Mouse (Mus musculus) lung, postnatal 25 days (tissue): ENCODE data around the gene Sh3yl1.

ENCODE experiments used
- DNase-seq: peaks from one replicate; pipeline ENCODE4 v3.0.0; 2022; ENCODE audit warnings: low spot score

The Sh3yl1 gene

DNA sequence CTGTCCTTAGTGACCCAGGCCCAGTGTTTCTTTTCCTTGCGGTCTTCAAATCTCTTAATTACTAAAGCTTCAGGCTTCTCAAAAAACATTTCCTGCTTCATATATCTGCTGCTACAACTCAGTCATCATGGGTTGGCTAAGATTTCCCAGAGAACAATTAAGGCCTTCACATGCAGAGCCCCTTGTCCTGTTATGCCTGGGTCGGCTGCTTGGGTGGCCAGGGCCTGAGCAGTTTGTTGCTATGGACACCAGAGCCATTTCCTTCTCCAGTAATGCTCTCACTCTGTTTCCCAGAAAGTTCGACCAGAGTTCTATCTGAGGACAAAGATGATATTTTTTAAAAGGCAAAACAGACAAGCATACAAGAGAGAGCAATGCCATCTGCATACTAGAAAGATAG is 32.7 kb downstream of the Sh3yl1 start:
- no peak for DNase-seq

DNA sequence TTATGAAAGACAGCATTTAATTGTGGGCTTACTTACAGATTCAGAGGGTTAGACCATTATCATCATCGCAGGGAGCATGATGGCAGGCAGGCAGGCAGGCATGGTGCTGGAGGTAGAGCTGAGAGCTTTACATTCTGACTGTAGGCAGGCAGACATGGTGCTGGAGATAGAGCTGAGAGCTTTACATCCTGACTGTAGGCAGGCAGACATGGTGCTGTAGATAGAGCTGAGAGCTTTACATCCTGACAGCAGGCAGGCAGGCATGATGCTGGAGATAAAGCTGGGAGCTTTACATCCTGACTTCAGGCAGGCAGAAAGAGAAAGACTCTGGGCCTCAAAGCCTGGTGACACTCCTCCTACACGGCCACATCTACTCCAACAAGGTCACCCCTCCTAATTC is 59.2 kb downstream of the Sh3yl1 start:
- DNase-seq = no peak

DNA sequence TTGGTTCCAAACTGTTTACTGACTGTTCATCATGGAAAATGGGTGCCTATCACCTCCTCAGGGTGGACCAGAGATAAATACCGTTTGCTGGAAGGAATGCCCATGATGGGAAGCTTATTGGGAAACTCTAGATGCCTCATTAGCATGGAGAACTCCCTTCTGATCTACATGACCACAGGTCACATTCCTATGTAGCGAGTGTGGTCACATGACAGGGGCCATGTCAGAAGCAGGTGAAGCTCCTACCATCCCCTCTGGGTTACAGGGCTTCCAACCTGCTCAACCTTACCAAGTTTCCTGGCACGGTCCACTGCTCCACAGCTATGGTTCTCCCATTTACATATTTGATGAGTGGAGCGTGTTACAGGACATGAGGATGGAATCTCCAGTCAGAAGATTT is 92.3 kb downstream of the Sh3yl1 start:
- DNase-seq = no peak

DNA sequence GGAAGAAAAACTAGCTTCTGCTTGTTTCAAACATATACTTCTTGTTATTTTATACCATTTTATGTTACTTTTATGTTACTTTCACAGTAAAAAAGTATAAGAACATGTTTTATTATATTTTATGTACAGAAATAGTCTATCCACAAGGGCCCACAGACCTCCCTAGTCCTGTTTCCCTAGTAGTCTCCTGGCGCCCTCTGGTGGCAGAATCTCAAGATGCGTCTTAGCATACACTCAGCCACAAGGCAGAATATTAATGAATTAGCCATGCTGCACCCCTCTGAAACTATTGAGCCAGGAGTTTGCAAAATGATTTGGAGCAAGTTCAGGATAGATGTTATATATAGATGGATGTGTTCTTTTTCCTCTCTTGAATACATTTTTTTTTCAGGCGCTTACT is 93.5 kb downstream of the Sh3yl1 start:
- peak; percentile 53 for DNase-seq

DNA sequence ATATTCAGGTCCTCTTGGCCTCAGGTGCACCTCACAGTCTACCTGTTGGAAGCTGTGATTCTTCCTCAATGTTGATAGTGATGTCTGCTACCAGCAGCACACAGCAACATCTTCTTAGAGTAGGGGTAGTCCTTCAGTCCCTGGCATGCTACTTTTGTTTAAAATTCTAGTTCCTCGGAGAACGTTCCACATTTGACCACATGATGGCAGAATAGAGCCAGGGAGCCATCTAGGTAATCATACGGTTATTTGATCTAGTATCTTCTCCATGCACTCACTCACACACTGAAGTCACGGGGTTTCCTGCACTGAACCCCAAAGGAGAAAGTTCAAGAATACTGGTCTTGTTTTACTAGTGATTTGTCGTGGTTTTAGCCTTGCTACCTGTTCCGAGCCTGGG is 96.7 kb downstream of the Sh3yl1 start:
- DNase-seq = peak; percentile 29
